Mouse (Mus musculus) bone marrow macrophage, adult 2 months (primary cell): Measurements from ENCODE around the gene Srms.

Source experiments
- CTCF ChIP-seq: IDR thresholded peaks from 2 replicates; pipeline ENCODE4 v1.5.1; 2012; ENCODE audit warnings: low read depth, mild to moderate bottlenecking, low read length, moderate library complexity
- POLR2A ChIP-seq: IDR thresholded peaks from 2 replicates; pipeline ENCODE4 v1.6.1; 2012; ENCODE audit warnings: mild to moderate bottlenecking, low read depth, low read length, borderline replicate concordance

GRCm38 (mm10) chr2:181188681-181189080 is 24.3 kb downstream of the Srms start:
- TF ChIP-seq CTCF (no peak), POLR2A (no peak)
